Mouse (Mus musculus): ENCODE measurements around the gene Prep.

- no peak for TF ChIP-seq CTCF (IDR thresholded peaks at IDR 0.05; ENCODE audit: extremely low read depth, insufficient read depth, low read length)
- TF ChIP-seq POLR2A (IDR thresholded peaks at IDR 0.05; ENCODE audit: extremely low read depth, insufficient read depth, low read length) = no peak
Measured at GRCm38 (mm10) chr10:45193330-45194310, 126.6 kb downstream of the Prep start.
